Mouse (Mus musculus) CD8-positive naive resting alpha-beta T cell, adult 2 months (primary cell): ENCODE data around the gene Ltbp1.

Source experiments
- DNase-seq, 2 experiments: peaks; one replicate each; pipeline ENCODE4 v3.0.0; 2022; ENCODE audit warnings: low read depth in 2 of 2, low spot score in 2 of 2

Ltbp1 gene

DNA sequence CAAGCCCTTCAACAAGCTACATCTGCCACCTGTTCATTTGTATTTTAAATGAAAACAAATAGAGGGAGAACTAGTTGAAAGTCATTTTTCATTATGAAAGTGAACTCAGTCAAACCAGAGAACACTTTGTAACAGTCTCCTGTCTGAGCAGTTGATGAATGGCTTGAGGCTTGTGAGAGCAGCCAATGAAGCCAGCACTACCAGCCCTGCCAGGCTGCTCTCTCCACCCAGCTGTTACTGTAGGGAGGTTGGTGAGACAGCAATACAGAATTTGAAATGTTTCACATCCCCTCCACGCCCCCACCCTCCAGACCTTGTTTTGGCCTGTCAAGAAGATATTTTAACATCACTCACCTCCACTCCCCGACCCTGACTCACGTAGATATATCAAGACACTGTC, 411.5 kb downstream of the Ltbp1 start:
- DNase-seq, result no peak

DNA sequence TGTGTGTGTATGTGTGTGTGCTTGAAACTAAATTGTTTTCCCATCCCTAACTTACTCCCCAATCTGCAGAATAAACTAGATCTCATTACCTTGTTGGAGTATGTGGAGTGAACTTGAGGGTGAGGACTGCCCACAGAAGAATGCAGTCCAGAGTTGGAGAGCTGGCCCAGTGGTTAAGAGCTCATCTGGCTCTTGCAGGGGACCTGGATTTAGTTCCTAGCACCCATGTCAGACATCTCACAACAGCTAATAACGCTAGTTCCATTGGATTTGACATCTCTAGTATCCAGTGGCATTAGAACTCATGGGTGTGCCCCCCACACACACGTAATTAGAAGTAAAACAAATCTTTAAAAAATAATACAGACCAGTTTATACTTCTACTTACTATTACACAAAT, 428.8 kb downstream of the Ltbp1 start:
- no peak for DNase-seq

DNA sequence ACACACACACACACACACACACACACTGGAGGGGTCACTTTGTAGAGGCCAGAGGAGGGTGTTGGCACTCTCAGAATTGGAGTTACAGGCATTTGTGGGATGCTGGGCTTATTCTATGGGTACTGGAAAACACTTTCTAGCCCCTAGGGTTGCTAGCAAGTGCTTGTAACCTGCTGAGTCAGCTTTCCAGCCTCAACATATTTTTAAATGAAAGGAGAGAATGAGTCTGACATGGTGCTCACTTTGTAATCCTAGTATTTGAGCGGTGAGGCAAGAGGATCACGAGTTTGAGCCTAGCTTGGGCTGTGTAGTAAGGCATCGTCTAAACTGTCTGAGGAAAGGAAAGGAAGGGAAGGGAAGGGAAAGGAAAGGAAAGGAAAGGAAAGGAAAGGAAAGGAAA, 429.5 kb downstream of the Ltbp1 start:
- no peak for DNase-seq

DNA sequence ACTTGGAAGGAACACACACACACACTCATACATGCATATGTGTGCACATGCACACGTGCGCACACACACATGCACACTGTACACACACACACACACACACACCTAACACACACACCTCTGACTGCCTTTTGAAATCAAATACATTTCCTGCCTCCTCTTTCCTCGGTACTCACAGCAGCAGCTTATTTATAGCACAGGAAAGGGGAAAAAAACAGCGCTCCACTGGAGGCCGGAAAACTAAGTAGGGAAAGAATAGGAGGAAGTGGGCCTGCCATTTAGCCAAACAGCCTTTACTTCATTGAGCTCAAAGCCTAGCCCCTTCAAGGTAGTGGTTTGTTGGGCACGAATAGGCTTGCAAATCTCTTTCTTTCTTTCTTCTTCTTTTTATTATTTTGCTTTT, 430.2 kb downstream of the Ltbp1 start, which contains the start of gene Rasgrp3:
TSS of gene Rasgrp3 (plus strand) at position 298 of the 400 bp plus-strand sequence.
- DNase-seq, result no peak

DNA sequence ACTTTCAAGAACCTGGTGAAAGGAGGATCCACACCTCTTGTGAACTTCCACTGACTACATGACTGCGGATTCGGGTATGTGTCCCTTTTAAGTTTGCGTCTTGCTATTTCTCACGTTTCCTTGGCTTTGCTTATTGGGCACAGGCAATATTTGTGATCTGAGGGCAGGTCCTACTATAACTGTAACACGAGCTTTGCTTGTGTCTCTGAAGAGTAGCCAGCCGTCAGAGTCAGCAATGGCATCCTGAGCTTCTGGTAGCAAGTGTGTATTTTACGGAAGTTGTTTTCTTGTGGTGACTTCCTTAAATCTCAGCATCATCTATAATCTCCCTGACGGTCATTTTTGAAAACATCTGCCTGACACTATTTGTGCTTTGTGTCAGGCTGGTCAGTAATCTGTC, 430.7 kb downstream of the Ltbp1 start:
- no peak for DNase-seq

DNA sequence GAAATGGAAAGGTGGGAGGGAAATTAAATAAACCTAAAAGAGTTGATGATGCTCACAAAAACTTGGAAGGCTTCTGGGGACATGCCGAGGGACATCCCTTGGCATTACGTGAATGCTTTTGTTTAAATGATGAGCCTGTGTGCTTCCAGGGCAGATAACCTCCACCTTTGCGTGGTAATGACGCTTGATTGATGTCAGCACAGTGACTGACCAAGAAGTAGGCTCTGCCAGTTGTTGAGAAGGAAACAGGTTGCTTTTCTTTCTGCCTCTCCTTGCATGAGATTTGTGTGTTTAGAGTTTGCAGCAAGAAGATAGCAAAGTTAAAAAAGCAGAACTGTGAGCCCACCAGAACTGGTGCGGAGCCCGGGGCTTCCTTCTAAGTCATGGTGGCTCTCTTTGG, 431.5 kb downstream of the Ltbp1 start:
- no peak for DNase-seq

DNA sequence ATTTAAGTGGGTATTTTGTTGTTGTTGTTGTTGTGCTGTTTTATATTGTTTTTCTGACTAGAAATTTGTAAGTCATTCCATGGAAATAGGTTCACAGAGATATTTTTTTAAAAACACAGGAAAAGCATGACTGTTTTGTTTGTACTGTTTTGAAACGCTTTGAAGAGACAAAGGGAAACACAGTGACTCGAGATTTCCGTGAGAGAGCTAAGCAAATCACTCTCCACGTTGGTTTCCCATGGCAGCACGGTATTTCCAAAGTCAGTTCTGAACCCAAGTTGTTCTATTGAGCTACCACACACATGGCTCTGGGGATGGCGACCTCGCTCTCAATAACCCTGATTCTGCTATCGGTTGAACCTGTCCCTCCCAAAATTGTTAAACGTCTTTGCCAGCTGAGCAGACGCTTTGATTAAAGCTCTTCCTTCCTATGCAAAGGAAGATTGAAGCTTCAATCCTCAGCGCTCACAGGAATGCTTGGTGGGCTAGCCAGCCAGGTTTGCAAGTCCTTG, 431.9 kb downstream of the Ltbp1 start:
- no peak for DNase-seq

DNA sequence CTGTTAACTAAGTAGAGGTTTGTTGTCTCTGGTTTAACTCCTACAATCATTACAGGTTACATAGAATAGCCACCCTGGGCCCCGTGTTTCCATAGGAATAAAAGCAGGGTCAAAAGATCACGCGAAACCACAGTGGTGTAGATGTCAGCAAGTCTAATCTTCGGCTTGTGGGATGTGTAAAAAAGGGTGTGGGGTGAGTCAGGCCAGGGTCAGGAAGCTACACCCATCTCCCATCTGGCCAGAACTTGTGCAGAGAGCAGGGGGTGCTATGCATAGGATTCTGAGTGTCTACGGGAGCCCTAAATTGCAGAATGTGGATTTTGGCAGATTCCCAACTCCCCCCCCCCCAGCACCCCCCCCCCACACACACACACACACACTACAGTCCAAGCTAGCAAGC, 432.8 kb downstream of the Ltbp1 start:
- DNase-seq, result no peak

DNA sequence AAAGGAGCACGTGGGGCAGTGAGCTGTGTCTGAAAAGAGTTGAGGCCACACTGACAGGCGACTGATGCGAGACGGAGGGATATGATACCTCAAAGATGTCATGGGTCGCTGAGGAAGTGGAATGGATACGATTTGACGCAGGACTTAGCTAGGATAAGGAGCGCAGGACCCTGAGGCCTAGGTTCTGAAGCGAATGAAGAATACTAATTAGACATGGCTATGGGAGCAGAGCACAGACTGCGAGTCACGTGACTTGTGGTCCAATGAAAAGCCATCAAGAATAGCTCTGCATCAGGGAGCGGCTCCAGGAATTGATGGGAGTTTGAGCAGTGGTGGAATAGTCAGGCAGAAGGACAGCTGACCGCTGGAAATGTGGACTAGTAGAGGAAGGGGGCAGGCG, 433.7 kb downstream of the Ltbp1 start:
- no peak for DNase-seq

DNA sequence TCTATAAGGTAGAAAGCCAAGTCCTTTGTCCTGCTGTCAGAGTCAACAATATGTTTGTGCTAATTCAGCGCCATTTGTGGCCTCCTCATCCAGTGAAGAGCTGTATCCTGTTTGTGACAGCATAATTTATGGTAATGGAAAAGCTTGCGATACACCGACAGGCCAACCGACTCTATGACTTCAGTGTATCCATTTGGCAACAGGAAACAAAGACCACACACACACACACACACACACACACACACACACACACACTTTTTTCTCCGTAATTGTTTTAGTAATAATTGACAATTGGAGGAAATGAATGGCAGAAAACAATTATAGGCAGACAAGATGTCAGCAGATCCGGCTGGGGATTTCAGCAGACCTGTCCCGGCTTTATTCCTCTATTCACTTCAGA, 435.3 kb downstream of the Ltbp1 start:
- DNase-seq, result no peak

DNA sequence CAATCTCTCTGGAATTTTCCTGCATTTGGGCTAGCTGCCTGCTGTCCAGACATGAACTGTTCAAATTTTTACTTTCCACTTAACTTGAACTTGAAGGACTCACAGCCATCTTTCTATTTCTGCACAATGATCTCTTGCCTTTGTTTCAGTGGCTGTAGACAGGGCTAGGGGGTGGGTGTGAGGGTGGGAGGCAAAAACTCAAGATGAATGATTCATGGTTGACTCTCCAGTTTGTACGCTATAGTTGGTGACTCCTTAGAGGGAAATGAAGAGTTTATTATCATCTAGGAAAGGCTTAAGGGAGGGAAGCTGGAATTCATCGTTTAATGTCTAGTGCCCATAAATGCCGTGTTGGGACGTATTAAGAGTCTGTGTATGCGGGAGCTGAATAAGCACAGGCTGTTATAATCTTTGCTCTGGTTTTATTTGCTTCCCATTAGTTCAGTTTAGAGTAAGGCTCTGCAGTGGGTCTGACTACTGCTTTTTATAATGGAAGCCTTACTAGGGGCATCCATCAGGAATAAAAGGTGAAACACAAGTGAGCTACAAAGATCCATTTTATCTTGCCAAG, 436.0 kb downstream of the Ltbp1 start:
- DNase-seq, result no peak
